Mouse (Mus musculus) small intestine, adult 2 months (tissue): ENCODE measurements at regions not wholly inside any gene's neighbourhood (a gene's known extent, or its start where the extent isn't known, plus 50 kb on each side); places are given as distances from the start of the nearest gene placed in this dataset.

Experiments used
- H3K27ac ChIP-seq: fragments of 200-500 bp; 2 replicates; pipeline ENCODE4 v1.5.1; 2012; ENCODE audit warnings: low read depth, low read length, control low read depth, inconsistent platforms; ENCODE audit not compliant: insufficient read depth
- H3K27me3 ChIP-seq: fragments of 200-500 bp; 2 replicates; pipeline ENCODE4 v1.6.1; 2012; ENCODE audit warnings: mild to moderate bottlenecking, moderate library complexity, low read length, inconsistent platforms; ENCODE audit not compliant: control insufficient read depth, insufficient read depth
- H3K36me3 ChIP-seq: fragments of 200-500 bp; 2 replicates; pipeline ENCODE4 v1.6.1; 2012; ENCODE audit warnings: mild to moderate bottlenecking, low read length, control low read depth, inconsistent platforms; ENCODE audit not compliant: control insufficient read depth, insufficient read depth
- H3K4me1 ChIP-seq: fragments of 200-500 bp; 2 replicates; pipeline ENCODE4 v1.6.1; 2012; ENCODE audit warnings: low read length, inconsistent platforms, mixed read lengths; ENCODE audit not compliant: control insufficient read depth, insufficient read depth, insufficient read length
- H3K4me3 ChIP-seq: fragments of 200-500 bp; 2 replicates; pipeline ENCODE4 v1.5.1; 2012; ENCODE audit warnings: low read depth, mild to moderate bottlenecking, control low read depth, inconsistent platforms, low read length, moderate library complexity
- CTCF ChIP-seq: fragments of 200-500 bp; IDR thresholded peaks from 2 replicates; pipeline ENCODE4 v1.5.1; 2012; ENCODE audit warnings: low read depth, mild to moderate bottlenecking, control low read depth, inconsistent platforms, low read length, moderate library complexity, mixed read lengths; ENCODE audit not compliant: insufficient replicate concordance, insufficient read length; ENCODE audit errors: extremely low read depth
- POLR2A ChIP-seq: fragments of 200-500 bp; IDR thresholded peaks from 2 replicates; pipeline ENCODE4 v1.6.1; 2012; ENCODE audit warnings: low read depth, mild to moderate bottlenecking, control low read depth, inconsistent platforms, low read length, moderate library complexity
- WGBS: fragments of 180-500 bp; shearing (Covaris S2); methylation state at CpG from one replicate; pipeline ENCODE4 v1.1.7; 2018; 5-methylcytosine and 5-hydroxymethylcytosine counted together

GRCm38 (mm10) chr2:34098004-34098547 is 210.3 kb upstream of the Mvb12b start:
- WGBS, result 65% methylated on average over 14 of the region's 14 CpGs
- no peaks in the 10 kb centered on the region for H3K4me1 ChIP-seq
- H3K27ac ChIP-seq, result no peak overlapping the region
- no peak for TF ChIP-seq POLR2A
- TF ChIP-seq CTCF, result no peak
- no peaks in the 10 kb centered on the region for H3K36me3 ChIP-seq
- no peaks in the 10 kb centered on the region for H3K27me3 ChIP-seq
- H3K4me3 ChIP-seq, result no peak overlapping the region

GRCm38 (mm10) chr2:34096561-34096960 is 208.8 kb upstream of the Mvb12b start:
- Histone ChIP-seq H3K27me3 (no peaks in the 10 kb centered on the region), H3K4me3 (no peak overlapping the region), H3K27ac (no peak overlapping the region), H3K4me1 (no peaks in the 10 kb centered on the region), H3K36me3 (no peaks in the 10 kb centered on the region)
- no peak for TF ChIP-seq CTCF
- TF ChIP-seq POLR2A, result no peak

- no peaks in the 10 kb centered on the region for H3K4me1 ChIP-seq
- H3K27ac ChIP-seq, result no peak overlapping the region
- H3K4me3 ChIP-seq, result no peak overlapping the region
- TF ChIP-seq CTCF (no peak), POLR2A (no peak)
- no peaks in the 10 kb centered on the region for H3K36me3 ChIP-seq
- WGBS, result 67% methylated on average over 4 of the region's 4 CpGs
- H3K27me3 ChIP-seq, result no peaks in the 10 kb centered on the region
Observed at GRCm38 (mm10) chr2:34088832-34089231, 201.1 kb upstream of the Mvb12b start.

GRCm38 (mm10) chr2:34086130-34086529 is 198.4 kb upstream of the Mvb12b start:
- Histone ChIP-seq H3K4me1 (no peaks in the 10 kb centered on the region), H3K27ac (no peak overlapping the region), H3K27me3 (no peaks in the 10 kb centered on the region), H3K4me3 (no peak overlapping the region), H3K36me3 (no peaks in the 10 kb centered on the region)
- TF ChIP-seq CTCF (no peak), POLR2A (no peak)
- 65% methylated on average over 3 of the region's 3 CpGs for WGBS

- no peak for TF ChIP-seq CTCF
- TF ChIP-seq POLR2A, result no peak
- Histone ChIP-seq H3K36me3 (no peaks in the 10 kb centered on the region), H3K4me1 (no peaks in the 10 kb centered on the region), H3K27me3 (no peaks in the 10 kb centered on the region), H3K4me3 (no peak overlapping the region), H3K27ac (no peak overlapping the region)
- 76% methylated on average over 1 of the region's 1 CpGs for WGBS
Observed at GRCm38 (mm10) chr2:34084513-34084912, 196.8 kb upstream of the Mvb12b start.

GRCm38 (mm10) chr2:34082486-34082885 is 194.7 kb upstream of the Mvb12b start:
- TF ChIP-seq CTCF (no peak), POLR2A (no peak)
- Histone ChIP-seq H3K27me3 (no peaks in the 10 kb centered on the region), H3K4me1 (no peaks in the 10 kb centered on the region), H3K36me3 (no peaks in the 10 kb centered on the region), H3K27ac (no peak overlapping the region), H3K4me3 (no peak overlapping the region)
- WGBS, result 70% methylated on average over 7 of the region's 7 CpGs

GRCm38 (mm10) chr2:34080176-34080575 is 192.4 kb upstream of the Mvb12b start:
- Histone ChIP-seq H3K4me3 (no peak overlapping the region), H3K36me3 (no peaks in the 10 kb centered on the region), H3K4me1 (no peaks in the 10 kb centered on the region), H3K27me3 (no peaks in the 10 kb centered on the region), H3K27ac (no peak overlapping the region)
- no peak for TF ChIP-seq POLR2A
- TF ChIP-seq CTCF, result no peak
- 32% methylated on average over 3 of the region's 3 CpGs for WGBS

GRCm38 (mm10) chr2:34079282-34079681 is 191.5 kb upstream of the Mvb12b start:
- H3K4me3 ChIP-seq, result no peak overlapping the region
- H3K27me3 ChIP-seq, result no peaks in the 10 kb centered on the region
- no peaks in the 10 kb centered on the region for H3K36me3 ChIP-seq
- TF ChIP-seq CTCF (no peak), POLR2A (no peak)
- H3K4me1 ChIP-seq, result no peaks in the 10 kb centered on the region
- 75% methylated on average over 12 of the region's 12 CpGs for WGBS
- no peak overlapping the region for H3K27ac ChIP-seq
